Mouse (Mus musculus) lung, adult 2 months (tissue): ENCODE data around the gene Ptcd1.

ENCODE experiments used
- CTCF ChIP-seq: fragments of 200-500 bp; IDR thresholded peaks from 2 replicates; pipeline ENCODE4 v1.5.1; 2011; ENCODE audit warnings: mild to moderate bottlenecking, low read length, control low read depth; ENCODE audit not compliant: insufficient read depth
- POLR2A ChIP-seq: fragments of 200-500 bp; IDR thresholded peaks from 2 replicates; pipeline ENCODE4 v1.6.1; 2011; ENCODE audit warnings: low read depth, mild to moderate bottlenecking, control low read depth, low read length, borderline replicate concordance; ENCODE audit errors: extremely low read depth

DNA sequence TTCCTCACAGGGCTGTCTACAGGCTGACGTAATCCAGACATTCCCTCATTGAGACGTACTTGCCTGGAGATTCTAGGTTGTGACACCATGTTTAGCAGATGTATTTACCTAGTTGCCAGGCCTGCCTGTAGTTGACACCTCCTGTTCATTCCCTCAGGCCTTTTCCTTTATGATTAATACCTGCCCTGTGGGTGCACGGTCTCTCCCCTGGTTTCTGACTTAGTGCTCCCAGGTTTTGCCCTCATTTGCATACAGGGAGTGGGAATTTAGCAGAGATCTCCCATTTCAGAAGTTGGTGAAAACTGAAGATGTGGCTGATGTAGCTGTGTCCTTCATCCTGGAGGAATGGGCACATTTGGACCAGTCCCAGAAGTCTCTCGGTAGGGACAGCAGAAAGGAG lies 45.3 kb upstream of the Ptcd1 start:
- no peak for TF ChIP-seq POLR2A
- TF ChIP-seq CTCF, result no peak
